Mouse (Mus musculus) thymus, postnatal 4 days (tissue): ENCODE results near the gene Retn.
A peak's percentile ranks its signal among the peaks of the same experiment; 100 is the strongest.

ENCODE experiments used
- DNase-seq: peaks from one replicate; pipeline ENCODE4 v3.0.0; 2021

Retn gene

DNA sequence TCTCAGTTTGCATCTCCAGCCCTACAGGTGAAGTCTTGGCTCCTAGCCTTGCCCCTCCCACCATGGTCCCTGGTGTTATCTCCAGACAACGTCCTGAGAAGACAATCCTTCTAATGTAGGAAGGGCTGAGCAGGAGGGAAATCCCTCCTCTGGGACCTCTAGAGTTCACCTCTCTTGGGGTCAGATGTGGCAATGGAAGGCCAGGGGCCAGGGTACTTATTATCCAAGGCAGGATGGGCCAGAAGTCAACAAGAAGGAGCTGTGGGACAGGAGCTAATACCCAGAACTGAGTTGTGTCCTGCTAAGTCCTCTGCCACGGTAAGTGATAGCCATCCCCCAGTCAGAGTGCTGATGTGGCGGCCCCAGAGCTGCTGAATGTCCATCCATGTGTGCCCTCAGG is at the start of gene Retn:
Retn (plus strand) TSS at position 245 of the 400 bp plus-strand sequence.
- no peak for DNase-seq

DNA sequence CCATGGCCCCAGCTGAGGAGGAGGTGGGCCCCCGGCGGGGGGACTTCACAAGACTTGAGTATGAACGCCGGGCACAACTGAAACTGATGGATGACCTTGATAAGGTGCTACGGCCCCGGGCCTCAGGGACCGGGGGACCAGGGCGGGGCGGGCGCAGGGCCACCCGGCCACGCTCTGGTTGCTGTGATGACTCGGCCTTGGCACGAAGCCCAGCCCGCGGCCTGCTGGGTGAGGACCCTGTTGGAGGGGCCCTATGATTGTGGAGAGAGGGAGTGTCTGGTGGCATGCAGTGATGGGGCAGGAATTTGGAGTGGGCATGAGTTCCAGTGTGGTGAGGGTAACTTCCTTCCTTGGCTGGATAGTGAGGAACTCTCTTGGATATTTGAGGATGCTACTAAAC is 49.0 kb upstream of the Retn start:
- DNase-seq, result no peak

DNA sequence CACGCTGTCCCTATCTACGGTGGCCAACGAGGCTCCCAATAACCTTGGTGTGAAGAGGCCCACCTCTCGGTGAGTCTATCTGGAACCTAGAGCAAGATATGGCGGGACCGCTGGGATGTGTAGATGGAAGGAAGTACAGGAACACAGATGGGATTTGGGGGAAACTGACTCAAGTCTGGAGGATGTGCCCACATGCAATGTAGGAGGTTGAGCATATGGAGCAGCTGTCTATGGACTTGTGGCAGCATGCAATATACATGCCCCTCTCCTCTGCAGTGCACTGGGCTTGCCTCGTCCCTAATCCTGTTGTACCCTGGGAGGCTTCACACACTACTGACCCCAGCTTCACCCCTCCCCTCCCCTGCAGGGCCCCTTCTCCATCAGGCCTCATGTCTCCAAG is 47.7 kb upstream of the Retn start:
- DNase-seq, result no peak

DNA sequence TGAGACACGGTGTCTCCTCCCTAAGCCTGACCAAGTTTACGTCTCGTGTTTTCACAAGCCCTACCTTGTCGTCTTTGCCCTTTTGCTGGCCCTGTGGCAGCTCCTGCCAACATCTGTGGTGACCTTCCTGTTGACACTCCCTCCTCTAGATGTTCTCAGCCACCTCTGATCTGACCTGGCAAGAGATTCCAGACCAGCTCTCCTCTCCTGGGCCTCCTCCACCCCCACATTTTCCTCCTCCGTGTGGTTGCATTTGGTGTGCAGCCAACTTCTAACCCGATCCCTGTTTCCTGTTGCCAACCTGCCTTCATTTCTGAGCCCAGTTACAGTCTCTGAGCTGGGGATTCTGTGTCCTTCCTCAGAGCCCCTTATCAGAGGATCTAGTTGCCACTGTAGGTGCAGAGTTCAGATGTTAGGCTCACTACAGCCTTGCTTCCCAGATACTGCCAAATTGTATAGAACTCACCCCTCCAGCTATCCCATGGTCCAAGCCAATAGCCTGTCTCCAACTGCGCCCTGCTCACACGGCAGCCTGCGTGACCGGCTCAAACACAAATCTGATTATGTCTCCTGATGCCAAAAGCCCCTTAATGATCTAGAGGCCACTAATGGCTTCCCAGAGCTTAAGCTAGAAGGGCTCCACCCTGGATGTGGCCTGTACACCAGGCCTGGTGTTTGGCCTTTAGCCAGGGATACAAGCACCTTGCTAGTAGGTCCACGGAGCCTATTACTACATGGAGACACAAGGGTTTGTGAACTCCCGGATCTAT is 46.3 kb upstream of the Retn start:
- DNase-seq, result no peak

DNA sequence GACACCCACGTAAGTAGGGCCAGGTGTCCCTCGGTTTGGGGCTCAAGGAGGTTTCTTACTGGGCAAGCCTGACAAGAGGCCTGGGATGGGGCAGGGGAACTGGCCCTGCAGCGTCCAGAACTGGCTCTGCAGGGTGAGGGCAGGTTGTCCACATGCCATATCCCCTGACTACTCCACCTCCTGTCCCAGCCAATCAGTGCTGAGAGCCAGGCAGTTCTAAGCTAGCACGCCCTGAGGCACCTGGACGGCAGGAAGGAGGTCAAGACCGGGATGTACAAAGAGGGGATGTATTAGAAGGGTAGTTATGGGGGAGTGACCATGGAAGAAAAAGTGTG is 45.8 kb upstream of the Retn start:
- no peak for DNase-seq

DNA sequence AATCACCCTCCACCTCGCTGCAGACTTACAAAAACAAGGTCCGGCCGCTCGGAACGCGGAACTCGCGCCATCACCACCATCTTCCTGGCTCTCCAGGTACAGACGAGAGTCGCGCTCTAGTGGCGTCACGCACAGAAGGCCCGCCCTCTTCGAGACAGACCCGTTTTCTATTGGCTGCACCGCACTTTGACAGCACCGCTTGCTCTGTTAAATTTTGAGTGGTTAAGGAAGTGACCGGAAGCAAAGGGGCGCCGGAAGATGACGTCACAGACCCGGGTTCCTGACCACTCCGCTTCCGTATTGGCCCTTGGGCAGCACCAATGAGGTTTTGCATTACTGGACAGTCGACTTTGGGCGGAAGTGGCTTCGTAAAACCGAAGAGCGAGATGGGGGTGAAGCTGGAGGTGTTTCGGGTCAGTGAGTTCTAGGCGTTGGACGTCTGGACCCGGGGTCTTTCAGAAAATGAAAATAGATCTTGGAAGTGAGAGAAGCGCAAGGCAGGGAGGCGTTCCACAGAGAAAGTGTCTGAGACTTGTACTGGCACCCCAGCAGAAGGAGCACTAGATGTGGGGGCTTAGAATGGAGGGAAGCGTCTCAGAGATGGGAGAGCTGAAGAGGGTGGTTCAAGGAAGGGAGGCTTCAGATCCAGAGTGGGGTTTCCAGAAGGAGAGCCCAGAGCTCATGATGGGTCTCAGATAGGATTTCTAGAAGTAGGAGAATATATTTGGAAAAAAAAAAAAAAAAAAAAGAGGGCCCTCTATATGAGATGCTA is 34.2 kb upstream of the Retn start, which contains the start of the genes Xab2 and Pet100:
Xab2 (minus strand) TSS at position 118 of the 772 bp plus-strand sequence.
Pet100 (plus strand) TSS at position 350 of the 772 bp plus-strand sequence.
- peak; percentile 96 for DNase-seq

DNA sequence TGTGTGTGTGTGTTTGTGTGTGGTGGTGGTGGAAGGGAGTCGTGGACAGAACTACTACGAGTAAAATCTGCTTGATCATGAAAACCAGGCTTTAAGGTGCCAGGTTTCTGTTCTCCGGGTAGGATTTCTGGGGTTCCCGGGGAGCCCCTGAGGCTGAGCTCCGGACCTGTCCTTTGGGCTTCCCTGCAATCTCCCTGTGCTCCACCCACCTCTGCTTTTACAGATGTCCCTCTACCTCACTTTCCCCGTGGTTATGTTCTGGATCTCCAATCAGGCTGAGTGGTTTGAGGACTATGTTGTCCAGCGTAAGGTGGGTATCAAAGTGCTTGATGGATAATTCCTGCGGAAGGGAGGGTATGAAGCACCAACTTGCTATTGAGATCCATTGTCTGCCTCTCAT is 33.5 kb upstream of the Retn start:
- no peak for DNase-seq

DNA sequence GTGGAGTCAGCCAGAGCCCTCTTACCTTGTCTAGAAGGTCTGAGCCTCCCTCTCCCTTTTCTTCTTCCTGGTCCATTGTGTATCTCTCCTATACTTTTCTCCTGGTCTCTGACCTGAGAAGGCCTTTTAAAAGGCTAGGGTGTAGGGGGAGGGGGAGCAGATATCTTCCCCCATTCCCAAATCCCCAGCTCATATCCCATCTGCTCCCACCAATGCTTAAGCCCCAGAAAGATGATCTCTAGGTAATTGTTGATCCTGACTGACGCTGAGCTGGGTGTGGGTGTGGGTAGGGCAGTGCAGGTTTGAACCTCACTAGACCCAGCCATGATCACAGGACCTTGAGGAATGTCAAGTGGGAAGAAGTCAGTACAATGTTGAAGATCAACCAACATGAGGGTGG is 30.1 kb upstream of the Retn start, which contains the start of gene Pcp2:
Pcp2 (minus strand) TSS at position 101 of the 400 bp plus-strand sequence.
- no peak for DNase-seq

DNA sequence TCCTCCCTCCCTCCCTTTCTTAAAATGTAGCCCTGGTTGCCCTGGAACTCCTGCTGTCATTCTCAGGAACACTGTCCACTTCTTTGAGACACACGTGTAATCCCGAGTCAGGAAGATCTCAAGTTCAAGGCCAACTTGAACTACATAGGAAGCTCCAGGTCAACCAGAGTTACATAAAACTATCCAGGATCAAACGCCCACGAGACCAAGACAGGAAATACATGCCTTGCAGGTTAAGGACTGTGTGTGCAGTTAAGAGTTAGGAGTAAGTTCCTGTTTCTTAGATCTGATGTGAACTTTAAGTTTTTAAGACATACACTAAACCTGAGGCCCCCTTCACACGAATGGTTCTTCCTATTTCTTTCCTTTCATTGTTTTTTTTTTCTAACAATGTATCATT is 28.6 kb upstream of the Retn start:
- no peak for DNase-seq

DNA sequence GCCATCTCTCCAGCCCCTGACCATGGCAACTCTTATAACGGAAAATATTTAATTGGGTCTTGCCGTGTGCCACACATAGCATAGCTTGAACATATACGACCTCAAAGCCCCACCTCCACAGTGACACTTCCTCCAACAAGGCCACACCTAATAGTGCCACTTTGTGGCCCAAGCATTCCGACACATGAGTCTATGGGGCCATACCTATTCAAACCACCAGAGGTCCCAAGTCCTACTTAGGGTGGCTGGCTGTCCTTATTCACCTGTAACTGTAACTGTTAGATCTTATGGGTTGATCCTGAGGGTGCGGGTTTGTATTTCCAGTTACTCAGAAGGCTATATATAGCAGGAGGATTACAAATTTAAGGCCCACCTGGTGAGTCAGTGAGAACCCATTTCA is 27.6 kb upstream of the Retn start:
- peak; percentile 55 for DNase-seq

DNA sequence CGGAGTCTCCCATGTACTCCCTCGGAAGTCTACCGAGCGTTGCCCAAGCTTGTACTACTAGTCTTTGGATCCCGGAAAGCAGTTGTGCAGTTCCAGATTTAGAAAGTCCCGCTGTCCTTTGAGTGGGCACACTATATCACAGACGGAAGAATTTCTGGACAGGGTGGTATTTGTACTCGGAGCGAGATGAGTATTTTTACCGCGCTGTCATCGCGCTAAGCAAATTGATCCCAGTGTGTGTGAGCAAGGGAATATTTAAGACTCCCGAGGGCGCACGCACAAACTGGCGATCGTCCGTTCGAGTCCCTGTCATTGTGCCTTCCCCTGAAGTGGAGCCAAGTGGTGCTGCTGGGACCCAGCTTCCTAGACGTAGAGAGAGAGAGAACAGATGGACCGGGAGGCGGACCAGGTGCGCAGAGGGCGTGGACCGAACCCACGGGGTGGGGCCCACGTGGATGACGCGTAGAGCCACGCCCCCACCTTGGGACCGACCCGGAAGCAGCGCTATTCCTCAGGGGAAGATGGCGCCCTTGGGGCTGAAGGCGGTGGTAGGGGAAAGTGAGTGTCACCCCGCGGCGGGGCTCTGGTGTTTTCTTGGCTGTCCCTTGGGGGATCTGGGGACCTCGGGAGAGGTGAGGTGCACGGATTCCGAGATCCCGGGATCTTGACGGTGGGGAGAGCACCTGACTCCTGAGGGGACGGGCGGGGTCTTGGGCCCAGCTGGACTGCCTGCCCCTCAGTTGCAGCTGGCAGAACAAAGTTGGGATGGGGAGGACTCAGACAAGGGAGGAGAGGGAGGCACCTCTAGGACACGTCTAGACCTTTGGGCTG is 24.7 kb upstream of the Retn start, which contains the start of gene Stxbp2:
Stxbp2 (plus strand) TSS at position 309 of the 831 bp plus-strand sequence.
- DNase-seq, result peak; percentile 93

DNA sequence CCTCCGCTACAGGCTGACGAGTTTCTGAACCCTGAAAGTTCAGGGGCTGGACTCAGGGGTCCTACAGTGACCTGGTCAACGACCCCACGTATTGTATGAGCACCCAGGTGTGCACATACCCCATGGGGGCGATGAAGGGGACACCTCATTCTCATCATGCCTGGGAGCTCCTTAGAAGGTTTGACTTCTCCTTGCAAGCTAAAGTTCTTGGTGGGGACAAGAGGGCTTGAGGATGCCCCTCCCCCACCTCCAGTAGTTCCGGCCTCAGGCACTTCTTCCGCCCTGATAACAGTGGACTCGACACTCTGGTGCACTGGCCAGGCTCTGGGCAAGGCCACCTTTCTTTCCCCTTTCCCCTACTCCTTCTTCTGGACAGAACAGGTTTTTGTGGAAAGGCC is 24.1 kb upstream of the Retn start:
- peak; percentile 40 for DNase-seq

DNA sequence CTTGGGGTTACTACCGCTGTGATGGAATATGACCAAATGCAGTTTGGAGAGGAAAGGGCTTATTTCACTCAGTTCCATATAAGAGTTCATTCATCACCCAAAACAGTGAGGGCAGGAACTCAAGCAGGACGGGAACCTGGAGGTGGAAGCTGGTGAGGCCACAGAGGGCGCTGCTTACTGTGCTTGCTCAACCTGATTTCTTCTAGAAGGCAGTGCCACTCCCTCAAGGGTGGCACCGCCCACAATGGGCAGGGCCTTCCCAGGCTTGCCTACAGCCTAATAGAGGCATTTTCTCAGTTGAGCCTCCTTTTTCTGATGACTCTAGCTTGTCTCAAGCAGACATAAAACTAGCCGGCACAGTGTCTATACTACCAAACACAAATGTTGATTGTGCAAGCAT is 9.8 kb upstream of the Retn start:
- peak; percentile 71 for DNase-seq

DNA sequence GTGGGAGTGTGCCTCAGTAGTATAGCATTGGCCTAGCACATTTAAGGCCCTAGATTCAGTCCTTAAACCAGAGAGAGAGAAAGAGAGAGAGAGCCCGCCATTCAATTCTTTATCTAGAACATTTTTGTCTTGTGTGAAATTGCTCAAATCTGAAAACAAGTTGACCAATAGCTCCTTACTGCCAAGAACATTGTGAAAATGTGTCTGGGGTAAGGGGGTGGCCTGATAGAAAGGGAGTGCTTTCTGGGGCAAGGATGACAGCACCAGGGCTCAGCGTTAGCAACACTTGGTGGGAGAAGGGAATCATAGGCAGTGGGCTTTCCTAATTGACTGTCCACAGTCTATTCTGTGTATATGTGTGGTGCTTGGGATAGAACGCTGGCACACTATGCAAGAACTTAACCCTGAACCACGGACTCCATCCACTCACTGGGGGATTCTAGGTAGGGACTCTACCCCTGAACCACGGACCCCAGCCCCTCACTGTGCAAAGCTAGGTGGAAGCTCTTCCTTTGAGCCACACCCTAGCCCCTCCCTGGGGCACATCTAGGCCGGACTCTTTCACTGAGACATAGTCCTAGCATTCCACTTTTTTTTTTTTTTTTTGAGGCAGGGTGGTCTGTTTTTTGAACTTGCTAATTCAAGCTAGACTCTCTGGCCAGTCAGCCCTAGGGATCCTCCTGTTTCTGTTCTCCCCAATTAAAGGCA is 8.6 kb upstream of the Retn start:
- DNase-seq, result no peak

DNA sequence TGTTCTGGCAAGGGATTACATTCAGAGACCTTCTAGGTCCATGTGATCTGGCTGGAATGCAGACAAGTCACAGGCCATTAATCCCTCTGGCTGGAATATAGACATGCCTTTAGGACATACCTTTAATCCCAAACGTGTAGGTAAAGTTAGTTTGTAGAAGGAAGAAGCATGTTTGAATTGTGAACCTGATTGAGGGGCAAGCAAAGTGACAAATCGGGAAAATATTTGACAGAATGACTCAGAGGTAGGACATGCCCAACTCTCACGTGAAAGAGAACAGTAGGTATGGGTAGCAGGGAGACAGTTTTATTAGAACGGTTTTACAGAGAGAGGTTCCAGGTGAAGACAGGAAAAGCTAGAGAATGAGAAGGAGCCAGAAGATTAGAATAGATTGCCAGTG is 8.0 kb upstream of the Retn start:
- DNase-seq, result no peak

DNA sequence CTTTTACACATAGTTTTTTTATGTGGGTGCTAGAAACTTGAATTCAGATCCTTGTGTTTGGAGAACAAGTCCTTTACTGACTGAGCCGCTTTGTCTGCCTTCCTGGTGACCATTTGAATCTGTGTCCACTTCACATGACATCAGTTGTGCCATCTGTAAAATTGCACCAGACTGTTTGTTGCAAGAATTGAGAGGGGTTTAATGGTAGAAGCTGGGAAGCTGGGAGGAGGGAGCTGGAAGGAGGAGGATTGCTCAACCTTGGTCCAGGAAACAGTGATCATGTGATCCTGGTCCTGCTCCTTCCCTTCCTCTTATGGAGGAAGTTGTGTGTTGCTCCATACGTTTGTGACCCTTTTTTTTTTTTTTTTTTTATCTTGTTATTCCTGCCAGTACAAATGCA is 7.3 kb upstream of the Retn start:
- no peak for DNase-seq

DNA sequence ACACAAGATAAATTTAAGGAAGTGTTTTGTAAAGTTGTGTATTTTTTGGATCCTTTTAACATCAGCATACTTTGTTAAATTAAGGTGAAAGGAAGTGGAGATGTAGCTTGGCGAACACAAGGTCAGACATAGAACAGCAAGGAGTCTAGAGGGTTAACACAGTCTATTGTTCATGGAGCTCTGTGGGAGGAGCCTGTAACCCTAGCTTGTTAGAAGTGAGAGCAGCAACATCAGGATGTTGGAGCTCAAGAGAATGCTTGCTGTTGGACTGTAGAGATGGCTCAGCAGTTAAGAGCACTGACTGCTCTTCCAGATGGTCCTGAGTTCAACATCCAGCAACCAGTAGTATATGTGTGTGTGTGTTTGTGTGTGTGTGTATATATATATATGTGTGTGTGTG is 6.6 kb upstream of the Retn start:
- no peak for DNase-seq

DNA sequence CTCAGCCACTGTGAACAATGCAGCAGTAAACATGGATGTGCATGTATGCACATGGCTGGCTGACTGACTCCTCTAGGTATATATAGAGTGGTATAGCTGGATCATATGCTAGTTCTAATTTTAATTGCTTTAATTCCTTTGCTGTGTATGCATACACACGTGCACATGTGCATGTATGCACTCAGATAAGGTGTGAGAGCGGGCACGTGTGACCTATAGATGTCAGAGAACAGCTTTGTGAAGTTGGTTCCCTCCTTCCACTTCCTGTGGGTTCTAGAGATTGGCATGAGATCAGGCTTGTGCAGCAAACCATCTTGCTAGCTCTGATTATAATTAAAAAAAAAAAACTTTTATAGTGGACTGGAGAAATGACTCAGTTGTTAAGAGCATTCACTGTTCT is 2.7 kb upstream of the Retn start:
- DNase-seq, result no peak

DNA sequence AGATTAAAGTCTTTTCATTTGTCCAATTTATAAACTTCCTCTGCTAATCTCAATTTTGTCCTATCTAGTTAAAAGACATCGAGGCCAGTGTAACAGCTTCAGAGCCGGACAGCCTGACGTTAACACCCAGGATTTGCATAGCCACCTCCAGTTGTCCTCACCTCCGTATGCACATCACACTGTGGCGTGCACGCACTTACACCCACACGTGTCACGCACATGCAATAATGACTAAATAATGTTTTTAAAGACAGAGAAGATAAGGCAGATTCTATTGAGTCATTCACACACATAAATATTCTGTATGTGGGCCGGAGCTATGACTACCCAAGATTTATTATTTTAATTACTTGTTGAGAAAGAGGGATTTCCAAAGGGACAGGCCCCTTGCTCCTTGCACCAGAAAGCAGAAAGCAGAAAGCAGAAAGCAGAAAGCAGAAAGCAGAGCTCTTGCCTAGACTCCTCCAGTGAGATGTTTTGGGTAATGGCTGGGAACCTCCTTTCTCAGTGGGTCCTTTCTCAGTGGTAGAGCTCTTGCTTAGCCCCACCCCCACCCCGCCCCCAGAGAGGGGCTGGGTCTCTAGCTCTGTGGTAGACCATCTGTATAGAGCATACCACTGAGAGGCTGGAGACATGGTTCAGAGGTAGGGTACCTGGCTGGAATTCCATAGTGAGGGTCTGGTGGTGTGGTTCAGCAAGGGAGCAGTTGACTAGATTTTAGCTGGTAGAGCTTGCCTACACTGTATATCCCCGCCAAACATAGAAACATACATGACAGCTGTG is 653 bp upstream of the Retn start:
- DNase-seq, result no peak

DNA sequence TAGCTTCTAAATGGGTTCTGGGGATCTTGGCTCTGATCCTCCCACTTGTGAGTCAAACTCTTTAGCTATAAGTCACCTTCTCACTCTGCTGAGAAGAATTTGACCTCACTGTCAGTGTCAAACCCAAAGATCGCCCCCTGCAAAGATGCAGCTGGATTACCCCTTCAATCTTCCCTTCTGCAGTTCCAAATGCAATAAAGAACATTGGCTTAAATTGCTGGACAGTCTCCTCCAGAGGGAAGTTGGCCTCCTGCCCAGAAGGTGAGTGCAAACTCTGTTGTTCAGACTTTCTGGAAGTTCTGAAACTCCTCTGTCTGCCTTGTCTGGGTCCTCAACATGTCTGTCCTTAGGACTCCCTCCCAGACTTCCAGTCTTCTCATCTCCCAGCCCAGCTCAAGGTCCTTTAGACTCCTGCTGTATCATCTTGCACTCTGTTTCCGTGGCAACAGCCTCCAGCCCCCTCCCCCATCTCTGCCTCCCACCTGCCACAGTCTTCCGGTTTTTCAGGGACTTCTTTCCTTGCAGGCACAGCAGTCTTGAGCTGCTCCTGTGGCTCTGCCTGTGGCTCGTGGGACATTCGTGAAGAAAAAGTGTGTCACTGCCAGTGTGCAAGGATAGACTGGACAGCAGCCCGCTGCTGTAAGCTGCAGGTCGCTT is 1.3 kb downstream of the Retn start:
- no peak for DNase-seq

DNA sequence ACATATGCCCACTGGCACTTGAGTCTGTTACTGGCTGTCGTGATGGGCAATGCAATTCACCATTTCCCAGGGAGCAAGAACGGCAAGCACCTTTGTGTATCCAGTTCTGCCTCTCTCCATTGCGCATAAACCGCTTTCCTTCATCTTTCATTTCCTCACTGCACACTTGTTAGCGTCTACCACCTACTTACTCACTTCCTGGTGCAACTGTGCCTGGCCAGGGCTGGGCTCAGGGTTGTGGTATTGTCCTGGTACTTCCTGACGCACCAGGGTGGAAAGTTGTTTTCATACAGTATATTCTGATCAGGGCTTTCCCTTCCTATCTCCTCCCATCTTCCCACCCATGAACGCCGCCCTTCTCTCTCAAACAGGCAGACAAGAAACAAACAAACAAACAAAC is 5.3 kb downstream of the Retn start:
- no peak for DNase-seq
